Mouse (Mus musculus): Measurements from ENCODE around the gene Olfr470. TPM values are rescaled to one million over a fixed set of nuclear protein-coding genes. Genes with fewer than 3 reads are reported as not detected.
"Not testable (repeated sequence)": the region's sequence is repeated elsewhere in the genome, so short reads cannot be mapped to it uniquely, and the experiment has no call there.

Gene Olfr470
- not detected in 2 replicates for polyA plus RNA-seq (2012; rRNA removed)
- not detected in 2 replicates for polyA plus RNA-seq (2014; fragmentation: Nextera tagmentation; extraction: Ambion mirVana)

- H3K27me3 ChIP-seq (ENCODE audit: control insufficient read depth, insufficient read depth, low read length); H3K9me3 ChIP-seq (ENCODE audit: control insufficient read depth, low read length); H3K36me3 ChIP-seq (ENCODE audit: control insufficient read depth, insufficient read depth, low read length); DNase-seq (ENCODE audit: low spot score); H3K4me2 ChIP-seq (replicated peaks; ENCODE audit: low read depth, low read length, severe bottlenecking); ATAC-seq (ENCODE audit: low FRiP score, low read depth); H3K9ac ChIP-seq (ENCODE audit: low read depth, low read length, severe bottlenecking); H3K27ac ChIP-seq (replicated peaks; ENCODE audit: low read depth, low read length); H3K4me1 ChIP-seq (ENCODE audit: control insufficient read depth, insufficient read depth, low read length); H3K4me3 ChIP-seq (replicated peaks; ENCODE audit: low read length): not testable (repeated sequence)
- WGBS, result 79% methylated on average over 1 of the region's 1 CpGs
Measured at GRCm38 (mm10) chr7:107847390-107847789, at the start of gene Olfr470. Olfr470 (minus strand) TSS chr7:107847490.

GRCm38 (mm10) chr7:107841719-107842118 is 5.6 kb downstream of the Olfr470 start:
- no peak for ATAC-seq (ENCODE audit: low FRiP score, low read depth)
- Histone ChIP-seq H3K4me1 (ENCODE audit: control insufficient read depth, insufficient read depth, low read length) (no peaks in the 10 kb centered on the region), H3K9me3 (ENCODE audit: control insufficient read depth, low read length) (no peaks in the 10 kb centered on the region), H3K9ac (ENCODE audit: low read depth, low read length, severe bottlenecking) (no peak overlapping the region), H3K27me3 (ENCODE audit: control insufficient read depth, insufficient read depth, low read length) (no peaks in the 10 kb centered on the region), H3K27ac (replicated peaks; ENCODE audit: low read depth, low read length) (no peak overlapping the region), H3K4me2 (replicated peaks; ENCODE audit: low read depth, low read length, severe bottlenecking) (no peak overlapping the region), H3K36me3 (ENCODE audit: control insufficient read depth, insufficient read depth, low read length) (no peaks in the 10 kb centered on the region), H3K4me3 (replicated peaks; ENCODE audit: low read length) (no peak overlapping the region)
- no peak for TF ChIP-seq POLR2A (IDR thresholded peaks at IDR 0.05; ENCODE audit: borderline replicate concordance, extremely low read depth, insufficient read depth, insufficient read length)
- WGBS, result 81% methylated on average over 1 of the region's 1 CpGs
- peak; percentile 48 for DNase-seq (ENCODE audit: low spot score)

GRCm38 (mm10) chr7:107825441-107825840 is 21.8 kb downstream of the Olfr470 start, which contains the start of gene Olfr469:
Olfr469 (minus strand) TSS chr7:107825541.
- not testable (repeated sequence) for H3K4me3 ChIP-seq (replicated peaks; ENCODE audit: low read length); H3K9ac ChIP-seq (ENCODE audit: low read depth, low read length, severe bottlenecking); H3K4me2 ChIP-seq (replicated peaks; ENCODE audit: low read depth, low read length, severe bottlenecking); H3K27me3 ChIP-seq (ENCODE audit: control insufficient read depth, insufficient read depth, low read length); ATAC-seq (ENCODE audit: low FRiP score, low read depth); H3K36me3 ChIP-seq (ENCODE audit: control insufficient read depth, insufficient read depth, low read length); H3K27ac ChIP-seq (replicated peaks; ENCODE audit: low read depth, low read length); H3K4me1 ChIP-seq (ENCODE audit: control insufficient read depth, insufficient read depth, low read length); H3K9me3 ChIP-seq (ENCODE audit: control insufficient read depth, low read length); DNase-seq (ENCODE audit: low spot score)

- not testable (repeated sequence) for DNase-seq (ENCODE audit: low spot score); H3K4me1 ChIP-seq (ENCODE audit: control insufficient read depth, insufficient read depth, low read length); H3K4me3 ChIP-seq (replicated peaks; ENCODE audit: low read length); H3K4me2 ChIP-seq (replicated peaks; ENCODE audit: low read depth, low read length, severe bottlenecking); H3K36me3 ChIP-seq (ENCODE audit: control insufficient read depth, insufficient read depth, low read length); H3K27ac ChIP-seq (replicated peaks; ENCODE audit: low read depth, low read length); H3K27me3 ChIP-seq (ENCODE audit: control insufficient read depth, insufficient read depth, low read length); H3K9ac ChIP-seq (ENCODE audit: low read depth, low read length, severe bottlenecking); ATAC-seq (ENCODE audit: low FRiP score, low read depth); H3K9me3 ChIP-seq (ENCODE audit: control insufficient read depth, low read length)
- 68% methylated on average over 2 of the region's 2 CpGs for WGBS
Measured at GRCm38 (mm10) chr7:107823867-107824266, 23.4 kb downstream of the Olfr470 start.

- TF ChIP-seq POLR2A (IDR thresholded peaks at IDR 0.05; ENCODE audit: borderline replicate concordance, extremely low read depth, insufficient read depth, insufficient read length), result no peak
- DNase-seq (ENCODE audit: low spot score), result peak; percentile 58
Measured at GRCm38 (mm10) chr7:107819442-107819841, 27.8 kb downstream of the Olfr470 start.

GRCm38 (mm10) chr7:107811963-107812362 is 35.3 kb downstream of the Olfr470 start, which contains the start of gene Olfr467:
Olfr467 (plus strand) TSS chr7:107812263.
- H3K9me3 ChIP-seq (ENCODE audit: control insufficient read depth, low read length), result no peaks in the 10 kb centered on the region
- H3K36me3 ChIP-seq (ENCODE audit: control insufficient read depth, insufficient read depth, low read length), result no peaks in the 10 kb centered on the region
- H3K4me2 ChIP-seq (replicated peaks; ENCODE audit: low read depth, low read length, severe bottlenecking), result no peak within 1 kb of the TSS
- H3K27ac ChIP-seq (replicated peaks; ENCODE audit: low read depth, low read length), result no peak within 1 kb of the TSS
- H3K4me1 ChIP-seq (ENCODE audit: control insufficient read depth, insufficient read depth, low read length), result no peaks in the 10 kb centered on the region
- no peak for TF ChIP-seq POLR2A (IDR thresholded peaks at IDR 0.05; ENCODE audit: borderline replicate concordance, extremely low read depth, insufficient read depth, insufficient read length)
- H3K4me3 ChIP-seq (replicated peaks; ENCODE audit: low read length), result no peak within 1 kb of the TSS
- H3K27me3 ChIP-seq (ENCODE audit: control insufficient read depth, insufficient read depth, low read length), result no peaks in the 10 kb centered on the region
- no peak within 1 kb of the TSS for H3K9ac ChIP-seq (ENCODE audit: low read depth, low read length, severe bottlenecking)
- no peak for DNase-seq (ENCODE audit: low spot score)
- ATAC-seq (ENCODE audit: low FRiP score, low read depth), result no peak

More at GRCm38 (mm10) chr7:107819442-107819841, 27.8 kb downstream of the Olfr470 start:
- no peak for ATAC-seq (ENCODE audit: low FRiP score, low read depth)
- no peaks in the 10 kb centered on the region for H3K27me3 ChIP-seq (ENCODE audit: control insufficient read depth, insufficient read depth, low read length)
- no peaks in the 10 kb centered on the region for H3K36me3 ChIP-seq (ENCODE audit: control insufficient read depth, insufficient read depth, low read length)
- no peak overlapping the region for H3K9ac ChIP-seq (ENCODE audit: low read depth, low read length, severe bottlenecking)
- no peak overlapping the region for H3K27ac ChIP-seq (replicated peaks; ENCODE audit: low read depth, low read length)
- H3K4me3 ChIP-seq (replicated peaks; ENCODE audit: low read length), result no peak overlapping the region
- no peak overlapping the region for H3K4me2 ChIP-seq (replicated peaks; ENCODE audit: low read depth, low read length, severe bottlenecking)
- no peaks in the 10 kb centered on the region for H3K9me3 ChIP-seq (ENCODE audit: control insufficient read depth, low read length)
- H3K4me1 ChIP-seq (ENCODE audit: control insufficient read depth, insufficient read depth, low read length), result no peaks in the 10 kb centered on the region

All from limb, embryonic 14.5 days (tissue).